Mouse (Mus musculus): ENCODE measurements around the gene Ttc4.

Ttc4 gene

DNA sequence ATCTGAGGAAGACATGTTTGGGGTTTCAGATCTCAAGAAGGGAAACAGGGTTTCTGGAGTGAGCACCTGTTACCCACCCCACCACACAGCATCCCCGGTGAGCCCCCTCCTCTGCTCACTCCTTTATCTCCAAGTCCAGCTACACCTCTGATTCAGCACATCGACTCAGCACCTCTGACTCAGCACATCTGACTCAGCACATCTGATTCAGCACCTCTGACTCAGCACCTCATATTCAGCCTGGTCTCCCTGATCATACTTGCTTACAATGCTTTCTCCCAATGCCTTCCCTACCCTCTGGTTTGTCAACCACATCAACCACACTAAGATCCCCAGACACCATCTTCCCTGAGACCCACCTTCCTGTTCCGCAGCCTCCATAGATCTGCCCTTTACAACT is 65.2 kb downstream of the Ttc4 start:
- no peak for DNase-seq (ENCODE audit: low spot score)

DNA sequence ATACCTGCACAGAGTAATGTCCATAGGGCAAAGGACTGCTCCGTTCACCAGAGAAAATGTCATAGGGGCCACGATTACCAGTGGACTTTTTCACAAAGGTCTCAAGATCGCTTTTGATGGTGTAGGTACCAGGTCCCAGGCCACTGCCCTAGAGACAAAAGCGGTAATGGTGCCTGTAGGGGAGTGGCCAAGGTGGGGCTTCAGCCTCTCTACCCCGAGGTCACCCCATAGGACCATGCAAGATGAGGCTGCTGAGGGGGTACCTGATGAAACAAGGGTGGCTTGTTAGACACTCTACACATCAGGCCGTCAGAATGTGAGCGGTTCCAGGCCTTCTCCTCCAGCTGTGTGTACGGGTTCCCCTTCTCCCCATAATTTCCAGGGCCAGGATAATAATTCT is 65.6 kb downstream of the Ttc4 start:
- DNase-seq (ENCODE audit: low spot score) = no peak

Data from testis, postnatal 10 days (tissue).